Mouse (Mus musculus): ENCODE measurements at regions not wholly inside any gene's neighbourhood (a gene's known extent, or its start where the extent isn't known, plus 50 kb on each side); places are given as distances from the start of the nearest gene placed in this dataset.

- no peak for TF ChIP-seq CTCF (conservative IDR thresholded peaks at IDR 0.05; ENCODE audit: insufficient read depth, insufficient read length, low read depth, low read length)
- no peak for TF ChIP-seq POLR2A (IDR thresholded peaks at IDR 0.05; ENCODE audit: low read depth, low read length)
These were observed 58.7 kb upstream of the Cops8 start for GRCm38 (mm10) chr1:90543801-90544795.

Measured in kidney, adult 2 months (tissue).